Mouse (Mus musculus): Measurements from ENCODE around the gene B3glct. TPM values are rescaled to one million over a fixed set of nuclear protein-coding genes. Genes with fewer than 3 reads are reported as not detected.

The B3glct gene
- polyA plus RNA-seq, 1 experiment, result 28.9 TPM

DNA sequence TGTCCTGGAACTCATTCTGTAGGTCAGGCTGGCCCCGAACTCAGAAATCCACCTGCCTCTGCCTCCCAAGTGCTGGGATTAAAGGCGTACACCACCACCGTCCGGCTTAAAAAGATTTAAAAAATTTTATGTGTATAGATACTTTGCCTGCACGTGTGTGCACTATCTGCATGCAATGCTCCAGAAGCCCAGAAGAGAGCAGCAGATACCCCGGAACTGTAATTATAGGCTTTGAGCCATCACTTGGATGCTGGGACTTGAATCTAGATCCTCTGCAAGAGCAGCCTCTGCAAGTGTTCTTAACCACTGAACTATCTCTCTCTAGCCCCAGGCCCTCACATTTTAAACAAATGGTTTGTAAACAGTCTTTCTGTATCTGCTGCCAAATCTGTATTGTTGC is 15.1 kb upstream of the B3glct start:
- Histone ChIP-seq H3K27ac (ENCODE audit: insufficient read depth, low read length) (no peak overlapping the region), H3K4me1 (ENCODE audit: control insufficient read depth, insufficient read depth, low read length) (no peaks in the 10 kb centered on the region), H3K4me3 (ENCODE audit: insufficient read depth, low read length) (no peak overlapping the region)
- TF ChIP-seq CTCF (IDR thresholded peaks at IDR 0.05; ENCODE audit: borderline replicate concordance, insufficient read depth, low read length) (no peak), POLR2A (IDR thresholded peaks at IDR 0.05; ENCODE audit: low read depth, low read length) (no peak)

DNA sequence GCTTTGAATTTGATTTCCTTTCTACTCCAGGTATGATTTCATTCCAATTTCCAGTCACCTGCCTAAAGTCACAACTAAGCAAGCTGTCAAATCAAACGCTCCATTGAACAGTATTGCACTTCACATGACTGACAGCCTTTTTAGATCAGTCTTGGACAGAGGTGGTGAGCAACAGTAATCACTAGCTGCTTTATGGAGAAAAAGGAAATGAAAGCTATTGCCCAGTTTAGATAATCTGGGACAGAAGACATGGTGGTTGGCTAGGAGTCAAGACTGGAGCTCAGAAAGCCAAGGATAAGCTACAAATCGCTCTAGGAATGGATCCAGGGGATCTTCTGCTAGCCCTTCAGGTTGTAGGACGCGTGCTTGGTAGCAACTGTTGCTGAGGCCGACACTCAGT is 14.6 kb upstream of the B3glct start:
- H3K4me1 ChIP-seq (ENCODE audit: control insufficient read depth, insufficient read depth, low read length), result no peaks in the 10 kb centered on the region
- no peak overlapping the region for H3K4me3 ChIP-seq (ENCODE audit: insufficient read depth, low read length)
- TF ChIP-seq CTCF (IDR thresholded peaks at IDR 0.05; ENCODE audit: borderline replicate concordance, insufficient read depth, low read length) (no peak), POLR2A (IDR thresholded peaks at IDR 0.05; ENCODE audit: low read depth, low read length) (no peak)
- H3K27ac ChIP-seq (ENCODE audit: insufficient read depth, low read length), result no peak overlapping the region

DNA sequence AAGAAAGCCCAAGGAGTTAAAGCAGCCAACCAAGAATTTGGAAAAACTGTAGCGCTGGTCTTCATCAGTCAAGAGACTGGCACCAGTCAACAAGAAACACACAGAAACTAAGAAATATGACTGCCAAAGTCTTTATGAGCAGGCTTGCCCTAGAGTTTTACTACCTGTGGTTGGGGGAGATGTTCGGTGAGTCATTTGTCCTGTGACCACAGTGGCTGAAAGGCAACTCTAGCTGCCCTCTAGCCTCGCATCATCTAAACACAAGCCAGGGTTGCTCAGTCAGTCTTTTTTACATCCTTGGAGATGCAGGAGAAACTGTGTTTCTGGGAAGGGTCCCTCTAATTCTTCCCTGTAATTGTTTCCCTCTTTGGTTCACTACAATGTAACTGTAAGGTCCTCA is 834 bp upstream of the B3glct start:
- Histone ChIP-seq H3K4me1 (ENCODE audit: control insufficient read depth, insufficient read depth, low read length) (peaks cover 4% of the 10 kb centered on the region; the same call in 1 of the 2 replicates), H3K4me3 (ENCODE audit: insufficient read depth, low read length) (no peak overlapping the region), H3K27ac (ENCODE audit: insufficient read depth, low read length) (no peak overlapping the region)
- TF ChIP-seq POLR2A (IDR thresholded peaks at IDR 0.05; ENCODE audit: low read depth, low read length) (no peak), CTCF (IDR thresholded peaks at IDR 0.05; ENCODE audit: borderline replicate concordance, insufficient read depth, low read length) (no peak)

DNA sequence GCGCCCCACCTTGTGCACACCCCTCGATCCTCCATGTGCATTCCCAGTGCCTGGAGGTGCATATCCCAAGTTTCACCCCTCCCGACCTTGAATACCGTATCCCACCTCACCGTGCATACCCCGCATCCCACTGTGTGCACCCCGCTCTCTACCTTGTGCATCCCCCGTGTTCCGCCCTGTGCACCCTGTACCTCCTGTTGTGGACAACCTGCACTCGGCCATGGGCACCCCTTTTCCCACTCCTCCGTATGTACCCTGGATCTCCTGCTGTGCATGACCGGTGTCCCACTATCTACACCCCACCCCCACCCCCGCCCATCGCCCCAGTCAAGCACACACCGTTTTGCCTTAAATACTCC is 939 bp downstream of the B3glct start:
- Histone ChIP-seq H3K27ac (ENCODE audit: insufficient read depth, low read length) (no peak overlapping the region), H3K4me3 (ENCODE audit: insufficient read depth, low read length) (peak overlapping the region; percentile 57), H3K4me1 (ENCODE audit: control insufficient read depth, insufficient read depth, low read length) (peaks cover 4% of the 10 kb centered on the region; the same call in 1 of the 2 replicates)
- TF ChIP-seq CTCF (IDR thresholded peaks at IDR 0.05; ENCODE audit: borderline replicate concordance, insufficient read depth, low read length) (no peak), POLR2A (IDR thresholded peaks at IDR 0.05; ENCODE audit: low read depth, low read length) (no peak)

DNA sequence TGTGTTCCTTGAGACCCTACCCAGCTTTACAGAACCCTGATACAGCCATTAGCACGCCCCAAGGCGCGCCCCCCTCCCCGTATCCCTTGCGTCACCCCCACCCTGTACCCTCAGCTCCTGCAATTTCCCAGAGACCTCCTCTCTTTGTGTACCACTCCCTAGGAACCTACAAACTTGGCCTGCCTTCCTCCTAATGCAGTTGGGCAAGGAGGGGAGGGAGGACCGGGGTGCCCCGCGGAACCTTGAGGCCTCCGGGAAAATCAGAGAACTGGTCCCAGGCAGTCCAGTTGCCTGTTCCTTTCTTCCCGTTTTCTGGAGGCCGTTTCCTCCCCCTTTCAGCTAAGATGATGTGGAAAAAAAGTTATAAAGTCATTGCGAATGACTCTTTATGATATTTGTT is 1.3 kb downstream of the B3glct start:
- Histone ChIP-seq H3K4me1 (ENCODE audit: control insufficient read depth, insufficient read depth, low read length) (peaks cover 4% of the 10 kb centered on the region; the same call in 1 of the 2 replicates), H3K27ac (ENCODE audit: insufficient read depth, low read length) (no peak overlapping the region), H3K4me3 (ENCODE audit: insufficient read depth, low read length) (peak overlapping the region; percentile 57; the same call in 1 of the 2 replicates)
- TF ChIP-seq POLR2A (IDR thresholded peaks at IDR 0.05; ENCODE audit: low read depth, low read length) (no peak), CTCF (IDR thresholded peaks at IDR 0.05; ENCODE audit: borderline replicate concordance, insufficient read depth, low read length) (no peak)

DNA sequence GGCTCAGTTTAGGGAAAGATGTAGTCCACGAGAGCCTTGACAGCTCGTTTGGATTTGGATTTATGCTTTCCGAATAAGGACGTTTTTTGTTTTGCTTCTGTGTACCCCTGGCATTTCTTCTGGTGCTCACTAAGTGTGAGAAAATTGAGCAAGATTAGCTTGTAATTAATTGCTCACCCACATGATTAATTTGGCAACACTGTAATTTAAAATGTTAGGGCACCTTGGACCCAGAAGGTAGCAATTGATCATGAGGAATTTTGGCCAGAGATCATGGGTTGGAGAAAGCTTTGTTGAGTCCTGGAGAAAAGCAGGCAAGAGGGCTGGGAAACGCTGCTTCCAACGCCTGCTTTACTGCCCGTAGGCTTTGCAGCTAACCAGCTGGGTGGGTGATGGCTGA is 1.9 kb downstream of the B3glct start:
- Histone ChIP-seq H3K4me1 (ENCODE audit: control insufficient read depth, insufficient read depth, low read length) (peaks cover 4% of the 10 kb centered on the region; the same call in 1 of the 2 replicates), H3K4me3 (ENCODE audit: insufficient read depth, low read length) (no peak overlapping the region), H3K27ac (ENCODE audit: insufficient read depth, low read length) (0 out of 2 replicates have a peak overlapping the region, but pooled peaks have one; percentile 17)
- TF ChIP-seq POLR2A (IDR thresholded peaks at IDR 0.05; ENCODE audit: low read depth, low read length) (no peak), CTCF (IDR thresholded peaks at IDR 0.05; ENCODE audit: borderline replicate concordance, insufficient read depth, low read length) (no peak)

DNA sequence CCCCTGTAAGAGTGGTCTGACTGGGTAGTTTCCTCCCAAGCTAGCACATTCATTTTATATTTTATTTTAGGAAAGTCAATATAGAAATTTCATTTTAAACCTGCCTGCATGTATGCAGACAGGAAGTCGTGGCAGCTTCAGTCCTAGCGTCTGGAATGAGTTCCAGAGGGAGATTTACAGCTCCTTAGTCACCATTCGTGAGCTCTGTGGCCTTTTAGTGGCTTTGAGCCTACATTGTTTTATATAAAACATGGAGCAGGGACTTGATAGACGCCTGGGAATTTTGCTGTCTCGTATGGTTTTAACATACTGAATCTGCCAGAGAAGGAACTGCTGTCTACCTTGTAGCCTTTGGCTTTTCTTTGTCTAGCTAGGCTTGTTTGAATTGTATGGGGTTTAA is 2.9 kb downstream of the B3glct start:
- TF ChIP-seq CTCF (IDR thresholded peaks at IDR 0.05; ENCODE audit: borderline replicate concordance, insufficient read depth, low read length) (no peak), POLR2A (IDR thresholded peaks at IDR 0.05; ENCODE audit: low read depth, low read length) (no peak)
- Histone ChIP-seq H3K27ac (ENCODE audit: insufficient read depth, low read length) (peak overlapping the region; percentile 69), H3K4me1 (ENCODE audit: control insufficient read depth, insufficient read depth, low read length) (peaks cover 4% of the 10 kb centered on the region; the same call in 1 of the 2 replicates), H3K4me3 (ENCODE audit: insufficient read depth, low read length) (no peak overlapping the region)

DNA sequence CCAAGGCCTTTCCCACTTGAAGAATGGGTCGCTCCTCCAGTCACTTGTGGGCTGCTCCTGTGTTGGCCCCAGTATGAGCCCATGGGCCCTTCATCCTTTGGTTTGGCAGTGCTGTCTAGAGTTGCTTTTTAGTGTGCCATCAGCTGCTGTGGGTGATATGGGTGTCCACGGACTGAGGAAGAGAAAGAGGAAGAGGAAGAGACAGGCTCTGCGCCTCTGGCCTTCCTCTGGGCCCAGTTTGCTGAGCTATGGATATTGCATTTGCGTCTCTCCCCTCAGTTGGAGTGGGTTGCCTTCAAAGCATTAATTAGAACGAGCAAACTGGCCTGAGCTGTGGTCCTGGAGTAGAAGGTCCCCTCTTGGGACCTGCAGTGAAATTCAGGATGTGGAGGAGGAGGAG is 11.8 kb downstream of the B3glct start:
- no peak for TF ChIP-seq CTCF (IDR thresholded peaks at IDR 0.05; ENCODE audit: borderline replicate concordance, insufficient read depth, low read length)
- TF ChIP-seq POLR2A (IDR thresholded peaks at IDR 0.05; ENCODE audit: low read depth, low read length), result no peak
- no peaks in the 10 kb centered on the region for H3K4me1 ChIP-seq (ENCODE audit: control insufficient read depth, insufficient read depth, low read length)
- no peak overlapping the region for H3K27ac ChIP-seq (ENCODE audit: insufficient read depth, low read length)
- H3K4me3 ChIP-seq (ENCODE audit: insufficient read depth, low read length), result no peak overlapping the region

DNA sequence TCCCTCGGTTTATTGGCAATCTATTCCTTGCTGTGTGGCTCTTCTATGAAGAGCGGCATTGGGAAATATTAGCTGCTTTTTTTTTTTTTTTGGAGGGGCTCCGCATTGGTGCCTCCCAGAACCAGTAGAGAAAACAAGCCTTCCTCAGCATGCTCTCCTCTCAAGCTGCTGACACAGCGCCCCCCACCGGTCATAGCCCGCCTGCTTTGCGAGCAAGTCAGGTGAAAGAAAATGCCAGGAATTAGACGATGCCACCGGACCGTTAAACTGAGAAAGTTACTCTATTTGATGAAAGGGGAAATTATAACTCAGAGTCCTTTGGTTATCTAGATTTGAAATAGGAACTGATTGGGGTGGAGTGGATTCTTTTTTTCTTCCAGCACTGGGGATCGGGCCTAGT is 14.5 kb downstream of the B3glct start:
- Histone ChIP-seq H3K27ac (ENCODE audit: insufficient read depth, low read length) (no peak overlapping the region), H3K4me3 (ENCODE audit: insufficient read depth, low read length) (no peak overlapping the region), H3K4me1 (ENCODE audit: control insufficient read depth, insufficient read depth, low read length) (no peaks in the 10 kb centered on the region)
- TF ChIP-seq CTCF (IDR thresholded peaks at IDR 0.05; ENCODE audit: borderline replicate concordance, insufficient read depth, low read length) (no peak), POLR2A (IDR thresholded peaks at IDR 0.05; ENCODE audit: low read depth, low read length) (no peak)

DNA sequence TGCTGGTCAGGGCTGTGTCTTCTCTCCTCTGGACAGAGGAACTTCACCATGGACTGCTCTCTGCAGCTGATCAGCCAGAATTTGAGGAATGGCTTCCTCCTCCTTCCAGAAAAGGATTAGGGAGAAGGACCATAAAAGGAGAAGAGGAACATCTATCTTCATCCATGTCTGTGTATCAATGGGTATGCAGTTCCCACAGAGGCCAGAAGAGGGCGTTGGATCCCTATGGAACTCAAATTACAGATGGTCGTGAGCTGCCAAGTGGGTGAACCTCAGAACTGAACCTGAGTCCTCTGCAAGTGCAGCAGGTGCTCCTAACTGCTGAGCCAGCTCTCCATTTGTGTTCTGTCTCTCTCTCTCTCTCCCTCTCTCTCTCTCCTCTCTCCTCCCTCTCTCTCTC is 15.2 kb downstream of the B3glct start:
- Histone ChIP-seq H3K4me1 (ENCODE audit: control insufficient read depth, insufficient read depth, low read length) (no peaks in the 10 kb centered on the region), H3K27ac (ENCODE audit: insufficient read depth, low read length) (no peak overlapping the region), H3K4me3 (ENCODE audit: insufficient read depth, low read length) (no peak overlapping the region)
- TF ChIP-seq CTCF (IDR thresholded peaks at IDR 0.05; ENCODE audit: borderline replicate concordance, insufficient read depth, low read length), result no peak
- no peak for TF ChIP-seq POLR2A (IDR thresholded peaks at IDR 0.05; ENCODE audit: low read depth, low read length)

DNA sequence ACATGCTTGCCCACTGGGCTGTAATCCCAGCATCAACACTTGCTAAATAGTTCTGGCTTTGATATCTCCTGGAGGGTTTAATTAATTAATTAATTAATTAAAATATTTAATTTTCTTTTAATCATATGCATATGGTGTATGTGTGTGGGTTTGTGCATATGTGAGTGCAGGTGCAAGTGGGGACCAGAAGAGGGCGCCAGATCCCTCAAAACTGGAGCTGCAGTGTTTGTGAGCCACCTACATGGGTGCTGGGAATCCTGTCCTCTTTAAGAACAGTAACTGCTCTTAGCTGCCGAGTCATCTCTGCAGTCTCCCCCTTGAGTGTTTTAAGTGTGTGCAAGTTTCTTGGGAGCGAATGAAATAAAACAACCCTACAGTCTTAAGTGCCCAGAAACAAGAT is 15.9 kb downstream of the B3glct start:
- Histone ChIP-seq H3K4me3 (ENCODE audit: insufficient read depth, low read length) (no peak overlapping the region), H3K4me1 (ENCODE audit: control insufficient read depth, insufficient read depth, low read length) (no peaks in the 10 kb centered on the region), H3K27ac (ENCODE audit: insufficient read depth, low read length) (no peak overlapping the region)
- TF ChIP-seq POLR2A (IDR thresholded peaks at IDR 0.05; ENCODE audit: low read depth, low read length), result no peak
- TF ChIP-seq CTCF (IDR thresholded peaks at IDR 0.05; ENCODE audit: borderline replicate concordance, insufficient read depth, low read length), result no peak
